In the genomic region with DNA sequence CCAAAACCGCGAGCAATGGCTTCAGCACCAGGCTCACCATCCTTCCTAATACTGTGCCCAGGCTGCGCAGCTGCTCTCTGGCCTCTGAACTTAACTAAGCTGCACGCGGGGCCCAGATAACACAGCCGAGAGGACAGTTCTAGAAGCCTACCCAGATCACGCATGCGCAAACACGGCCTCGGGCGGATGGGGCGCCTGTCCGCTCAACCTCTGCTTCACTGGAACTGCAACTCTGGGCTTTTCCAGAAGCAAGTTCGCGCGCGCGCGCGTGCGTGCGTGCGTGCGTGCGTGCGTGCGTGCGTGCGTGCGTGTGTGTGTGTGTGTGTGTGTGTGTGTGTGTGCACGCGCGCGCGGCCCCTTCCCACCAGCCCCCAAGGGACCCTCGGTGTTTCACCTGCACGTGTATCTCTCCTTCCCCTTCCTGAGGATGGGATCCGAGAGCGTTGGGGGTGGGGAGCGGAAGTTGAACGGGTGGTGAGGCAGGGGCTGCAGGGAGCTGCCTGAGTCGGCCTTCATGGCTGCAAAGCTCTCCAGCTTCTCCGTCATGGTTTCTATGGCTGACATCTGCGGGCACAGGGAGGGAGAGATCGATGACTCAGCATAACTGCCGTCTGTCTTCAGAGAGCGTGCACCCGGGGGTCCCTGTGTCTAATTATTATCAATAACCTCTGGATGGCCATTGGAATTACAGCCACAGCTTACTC, we compare ENCODE assay signal across 8 mouse cellular contexts. TPM values are rescaled to one million over a fixed set of nuclear protein-coding genes. Genes with fewer than 3 reads are reported as not detected.
DNase-seq lines count a peak whose midpoint lies in the region; ATAC-seq and TF ChIP-seq lines count a peak whose summit lies in the region.

No protein-coding gene starts in this region.

- no peaks in the 10 kb centered on the region for H3K4me1 ChIP-seq in spleen, adult 2 months (ENCODE audit: control insufficient read depth, insufficient read depth, insufficient read length)
- peaks cover 22% of the 10 kb centered on the region for H3K4me1 ChIP-seq in heart, embryonic 11.5 days (ENCODE audit: control insufficient read depth, insufficient read depth, low read length)
- H3K4me1 ChIP-seq in limb, embryonic 12.5 days (replicated peaks), result peaks cover 78% of the 10 kb centered on the region
- peaks cover 31% of the 10 kb centered on the region for H3K4me1 ChIP-seq in midbrain, embryonic 15.5 days

- H3K9me3 ChIP-seq in heart, embryonic 11.5 days (replicated peaks; ENCODE audit: control insufficient read depth, low read length), result no peaks in the 10 kb centered on the region
- H3K9me3 ChIP-seq in limb, embryonic 12.5 days, result no peaks in the 10 kb centered on the region
- H3K9me3 ChIP-seq in midbrain, embryonic 15.5 days, result no peaks in the 10 kb centered on the region

- WGBS in spleen, adult 2 months, result 81% methylated on average over 48 of the region's 48 CpGs
- WGBS in heart, embryonic 11.5 days (ENCODE audit: insufficient replicate concordance), result 39% methylated on average over 48 of the region's 48 CpGs
- 66% methylated on average over 48 of the region's 48 CpGs for WGBS in limb, embryonic 12.5 days
- WGBS in midbrain, embryonic 15.5 days, result 62% methylated on average over 48 of the region's 48 CpGs

- no peak for TF ChIP-seq CTCF in spleen, adult 2 months (IDR thresholded peaks at IDR 0.05; ENCODE audit: extremely low read depth, insufficient read depth, insufficient read length, insufficient replicate concordance)

- H3K36me3 ChIP-seq in spleen, adult 2 months (ENCODE audit: control insufficient read depth, insufficient read depth, low read length), result no peaks in the 10 kb centered on the region
- H3K36me3 ChIP-seq in heart, embryonic 11.5 days (ENCODE audit: control insufficient read depth, insufficient read depth, low read length), result no peaks in the 10 kb centered on the region
- H3K36me3 ChIP-seq in limb, embryonic 12.5 days, result peaks cover 84% of the 10 kb centered on the region
- H3K36me3 ChIP-seq in midbrain, embryonic 15.5 days (replicated peaks), result no peaks in the 10 kb centered on the region

- no peaks in the 10 kb centered on the region for H3K27me3 ChIP-seq in spleen, adult 2 months (ENCODE audit: control insufficient read depth, insufficient read depth, low read length)
- peaks cover 13% of the 10 kb centered on the region; the same call in 1 of the 2 replicates for H3K27me3 ChIP-seq in heart, embryonic 11.5 days (ENCODE audit: control insufficient read depth, insufficient read depth, low read length)
- 0 out of 2 replicates have a peak, but pooled peaks cover 3% of the 10 kb centered on the region for H3K27me3 ChIP-seq in limb, embryonic 12.5 days
- no peaks in the 10 kb centered on the region; the same call in 1 of the 2 replicates for H3K27me3 ChIP-seq in midbrain, embryonic 15.5 days (replicated peaks)

- DNase-seq in spleen, adult 2 months (ENCODE audit: low read depth in 1 of 2, low spot score in 2 of 2), result peak in 1 of 2 experiments; percentile 5
- DNase-seq in spleen, adult 12 weeks (ENCODE audit: low spot score), result no peak
- DNase-seq in cerebellum, postnatal 10 days, result peak; percentile 60 to 67
- peak; percentile 53 for DNase-seq in yolk sac, embryonic 10.5 days (ENCODE audit: low spot score)
- no peak for DNase-seq in layer of hippocampus, postnatal 14 days (ENCODE audit: low spot score in 2 of 2)

- H3K4me2 ChIP-seq in heart, embryonic 11.5 days, result peak overlapping the region; percentile 47
- H3K4me2 ChIP-seq in limb, embryonic 12.5 days, result peak overlapping the region; percentile 19
- peak overlapping the region; percentile 44 for H3K4me2 ChIP-seq in midbrain, embryonic 15.5 days

- peak overlapping the region; percentile 41; the same call in 1 of the 2 replicates for H3K4me3 ChIP-seq in spleen, adult 2 months (ENCODE audit: extremely low read depth, insufficient read depth, insufficient read length)
- H3K4me3 ChIP-seq in heart, embryonic 11.5 days (ENCODE audit: low read depth, low read length), result 0 out of 2 replicates have a peak overlapping the region, but pooled peaks have one; percentile 0
- no peak overlapping the region for H3K4me3 ChIP-seq in limb, embryonic 12.5 days (replicated peaks)
- peak overlapping the region; percentile 19; the same call in 1 of the 2 replicates for H3K4me3 ChIP-seq in midbrain, embryonic 15.5 days

- no peak for ATAC-seq in heart, embryonic 11.5 days (replicated peaks; ENCODE audit: insufficient number of reproducible peaks, low FRiP score, low TSS enrichment)
- no peak for ATAC-seq in limb, embryonic 12.5 days (ENCODE audit: insufficient number of reproducible peaks, insufficient read depth, low FRiP score, low TSS enrichment, low read depth)
- peak; percentile 13; the same call in 1 of the 2 replicates for ATAC-seq in midbrain, embryonic 15.5 days (replicated peaks)

- H3K9ac ChIP-seq in heart, embryonic 11.5 days (ENCODE audit: low read depth, low read length), result no peak overlapping the region
- H3K9ac ChIP-seq in limb, embryonic 12.5 days (replicated peaks), result no peak overlapping the region
- no peak overlapping the region for H3K9ac ChIP-seq in midbrain, embryonic 15.5 days

- H3K27ac ChIP-seq in spleen, adult 2 months (ENCODE audit: insufficient read depth, low read length), result no peak overlapping the region
- no peak overlapping the region for H3K27ac ChIP-seq in heart, embryonic 11.5 days (ENCODE audit: low read depth, low read length)
- H3K27ac ChIP-seq in limb, embryonic 12.5 days, result no peak overlapping the region
- H3K27ac ChIP-seq in midbrain, embryonic 15.5 days, result no peak overlapping the region

- TF ChIP-seq POLR2A in spleen, adult 2 months (IDR thresholded peaks at IDR 0.05; ENCODE audit: low read depth, low read length), result no peak

RNA-seq across cellular contexts. Expression of a gene that starts 1.1 kb away (rescaled TPM):
- polyA plus RNA-seq in spleen, adult 2 months (2012; rRNA removed), result not detected in 2 replicates
- polyA plus RNA-seq in heart, embryonic 11.5 days (2014; fragmentation: Nextera tagmentation; extraction: Ambion mirVana), result 0.24 TPM in 1 of 2 replicates, not detected in the other
- 0.33 TPM in 1 of 2 replicates, not detected in the other for polyA plus RNA-seq in limb, embryonic 12.5 days (2016; fragmentation: Nextera tagmentation; extraction: Ambion mirVana)
- not detected in 2 replicates for polyA plus RNA-seq in midbrain, embryonic 15.5 days (2015; fragmentation: Nextera tagmentation; extraction: Ambion mirVana)
- under 1 TPM in 1 of 2 experiments, not detected in 1; 0.53 TPM for total RNA-seq in layer of hippocampus, postnatal 14 days (2021)

RNA-seq across cellular contexts. Expression of a gene that starts 33.4 kb away (rescaled TPM):
- 0.72 and 1.1 TPM in 2 replicates for polyA plus RNA-seq in spleen, adult 2 months (2012; rRNA removed)
- 1.1 and 1.5 TPM in 2 replicates for polyA plus RNA-seq in heart, embryonic 11.5 days (2014; fragmentation: Nextera tagmentation; extraction: Ambion mirVana)
- polyA plus RNA-seq in limb, embryonic 12.5 days (2016; fragmentation: Nextera tagmentation; extraction: Ambion mirVana), result 4.2 and 5.2 TPM in 2 replicates
- polyA plus RNA-seq in midbrain, embryonic 15.5 days (2015; fragmentation: Nextera tagmentation; extraction: Ambion mirVana), result 0.96 and 1.4 TPM in 2 replicates
- total RNA-seq in layer of hippocampus, postnatal 14 days (2021), result under 1 TPM; 0.23 to 0.52 TPM

Comparison
In these comparisons a context has a peak if more than half of its experiments do, and no peak if none do; other contexts are left out.
1. DNase-seq: peak in cerebellum, postnatal 10 days (2 of 2) and yolk sac, embryonic 10.5 days (single experiment); none in spleen, adult 12 weeks (single experiment) and layer of hippocampus, postnatal 14 days (0 of 2).
2. Peak in every context shown above with its lines, with median percentiles within 50 percentile points of each other: H3K4me2 ChIP-seq.